Mouse (Mus musculus) cerebellum, adult 2 months (tissue): ENCODE data around the gene Gprc5d. TPM values are rescaled to one million over a fixed set of nuclear protein-coding genes. Genes with fewer than 3 reads are reported as not detected.

Source experiments
- DNase-seq, 2 experiments: peaks; one replicate each; pipeline ENCODE4 v3.0.0; 2021
- H3K27ac ChIP-seq: fragments of 200-500 bp; 2 replicates; pipeline ENCODE4 v1.5.1; 2012; ENCODE audit warnings: low read length, control low read depth, inconsistent platforms; ENCODE audit not compliant: insufficient read depth
- H3K27me3 ChIP-seq: fragments of 200-500 bp; 2 replicates; pipeline ENCODE4 v1.6.1; 2012; ENCODE audit warnings: inconsistent platforms, mild to moderate bottlenecking, low read length, moderate library complexity; ENCODE audit not compliant: control insufficient read depth, insufficient read depth
- H3K4me1 ChIP-seq: fragments of 200-500 bp; 2 replicates; pipeline ENCODE4 v1.6.1; 2011; ENCODE audit warnings: low read length; ENCODE audit not compliant: control insufficient read depth, insufficient read depth
- H3K4me3 ChIP-seq: fragments of 200-500 bp; replicated peaks from 2 replicates; pipeline ENCODE3; 2011; ENCODE audit warnings: mild to moderate bottlenecking, low read depth, low read length, control low read depth; ENCODE audit not compliant: insufficient read depth
- CTCF ChIP-seq: fragments of 200-500 bp; IDR thresholded peaks from 2 replicates; pipeline ENCODE4 v1.5.1; 2011; ENCODE audit warnings: low read depth, mild to moderate bottlenecking, control low read depth, low read length, moderate library complexity, borderline replicate concordance; ENCODE audit not compliant: insufficient read depth
- POLR2A ChIP-seq: fragments of 200-500 bp; IDR thresholded peaks from 2 replicates; pipeline ENCODE4 v1.6.1; 2011; ENCODE audit warnings: low read length, control low read depth, borderline replicate concordance; ENCODE audit not compliant: insufficient read depth
- WGBS: fragments of 180-500 bp; shearing (Covaris S2); methylation state at CpG from one replicate; pipeline ENCODE4 v1.1.7; 2018; 5-methylcytosine and 5-hydroxymethylcytosine counted together
- polyA plus RNA-seq: library from polyadenylated mRNA; depleted of rRNA; stranded (reverse); fragments of >200 nt; gene quantifications from 2 replicates; pipeline ENCODE4 v1.2.3, GENCODE M21; 2012

Gene Gprc5d
- polyA plus RNA-seq, 1 experiment, result 0.18 TPM

DNA sequence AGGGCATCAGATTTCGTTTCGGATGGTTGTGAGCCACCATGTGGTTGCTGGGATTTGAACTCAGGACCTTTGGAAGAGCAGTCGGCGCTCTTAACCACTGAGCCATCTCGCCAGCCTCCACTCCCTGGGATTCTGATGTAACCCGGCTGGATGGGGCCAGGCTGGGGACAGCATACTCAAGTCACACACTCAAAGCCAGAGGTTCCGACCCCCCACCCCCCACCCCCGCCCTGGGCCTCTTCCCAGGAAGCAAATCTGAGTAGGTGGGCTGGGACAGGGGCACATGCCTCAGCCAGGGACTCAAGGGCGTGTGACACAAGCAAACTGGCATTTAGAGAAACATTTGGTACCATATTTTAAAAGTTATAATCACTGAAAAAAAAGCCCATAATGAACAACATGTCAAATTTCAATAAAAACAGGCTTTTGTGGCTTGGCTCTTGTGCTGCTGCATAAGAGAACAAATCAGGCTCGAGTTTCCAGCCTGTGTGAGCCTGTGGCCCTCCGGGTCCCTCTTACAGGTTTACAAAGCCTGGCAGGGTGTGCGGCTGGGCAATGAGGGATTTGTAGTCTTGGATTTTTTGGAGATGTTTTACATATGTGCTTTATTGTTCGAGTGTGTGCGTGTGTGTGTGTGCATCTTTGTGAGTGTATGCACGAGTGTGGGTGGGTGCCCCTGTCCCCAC is 17.2 kb downstream of the Gprc5d start:
- 76% methylated on average over 15 of the region's 15 CpGs for WGBS
- Histone ChIP-seq H3K4me1 (no peaks in the 10 kb centered on the region), H3K4me3 (no peak overlapping the region), H3K27me3 (no peaks in the 10 kb centered on the region), H3K27ac (no peak overlapping the region)
- no peak for DNase-seq
- TF ChIP-seq CTCF (no peak), POLR2A (no peak)

DNA sequence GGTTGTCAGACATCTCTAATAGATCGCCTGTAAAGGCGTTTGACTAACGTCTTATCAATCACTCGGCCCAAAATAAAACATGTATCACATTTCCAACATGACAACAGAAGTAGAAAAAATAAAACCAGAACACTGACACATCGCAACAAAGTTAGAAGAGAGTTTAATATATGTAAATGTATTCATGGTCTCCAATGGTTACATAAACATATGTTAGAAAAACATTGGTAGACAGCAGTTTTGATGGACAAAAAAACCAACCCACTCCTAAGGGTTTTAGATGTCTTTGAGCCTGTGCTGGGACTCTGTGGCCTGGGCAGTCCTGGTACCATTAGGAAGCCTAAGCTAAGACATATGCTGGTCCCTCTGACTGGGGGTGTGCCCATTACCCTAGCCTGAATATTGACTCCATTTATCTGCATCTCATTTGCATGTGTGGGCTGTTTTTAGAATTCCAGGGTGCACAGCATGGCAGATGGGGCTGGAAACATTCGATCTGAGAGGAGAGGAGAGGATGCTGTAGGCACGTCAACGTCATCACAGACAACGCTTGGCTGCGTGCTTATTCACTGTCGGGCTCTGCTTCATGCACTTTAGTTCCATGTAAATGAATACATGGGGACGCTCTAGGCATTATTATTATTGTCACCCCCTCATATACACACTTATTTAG is 25.1 kb downstream of the Gprc5d start:
- Histone ChIP-seq H3K4me1 (no peaks in the 10 kb centered on the region), H3K27me3 (no peaks in the 10 kb centered on the region), H3K4me3 (no peak overlapping the region), H3K27ac (no peak overlapping the region)
- DNase-seq, result no peak
- no peak for TF ChIP-seq POLR2A
- TF ChIP-seq CTCF, result no peak
- WGBS, result 56% methylated on average over 12 of the region's 12 CpGs

DNA sequence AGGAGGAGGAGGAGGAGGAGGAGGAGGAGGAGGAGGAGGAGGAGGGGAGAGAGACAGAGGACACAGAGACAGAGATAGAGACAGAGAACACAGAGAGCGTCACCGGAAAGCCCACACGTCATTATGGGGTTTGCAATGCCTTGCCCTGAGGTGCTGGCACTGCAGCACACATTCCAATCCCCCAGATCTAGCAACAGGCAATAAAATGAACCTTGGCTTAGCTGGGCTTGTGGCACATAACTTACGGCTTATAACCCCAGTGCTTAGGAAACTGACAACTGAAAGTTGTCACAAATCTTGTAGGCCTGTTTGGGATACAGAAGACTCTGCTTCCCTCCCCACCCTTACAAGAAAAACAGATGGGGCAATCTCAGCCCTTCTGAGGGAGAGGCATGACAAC is 27.4 kb downstream of the Gprc5d start:
- no peaks in the 10 kb centered on the region for H3K4me1 ChIP-seq
- WGBS, result 68% methylated on average over 4 of the region's 4 CpGs
- no peak for TF ChIP-seq CTCF
- TF ChIP-seq POLR2A, result no peak
- H3K4me3 ChIP-seq, result no peak overlapping the region
- no peak for DNase-seq
- H3K27ac ChIP-seq, result no peak overlapping the region
- no peaks in the 10 kb centered on the region for H3K27me3 ChIP-seq

DNA sequence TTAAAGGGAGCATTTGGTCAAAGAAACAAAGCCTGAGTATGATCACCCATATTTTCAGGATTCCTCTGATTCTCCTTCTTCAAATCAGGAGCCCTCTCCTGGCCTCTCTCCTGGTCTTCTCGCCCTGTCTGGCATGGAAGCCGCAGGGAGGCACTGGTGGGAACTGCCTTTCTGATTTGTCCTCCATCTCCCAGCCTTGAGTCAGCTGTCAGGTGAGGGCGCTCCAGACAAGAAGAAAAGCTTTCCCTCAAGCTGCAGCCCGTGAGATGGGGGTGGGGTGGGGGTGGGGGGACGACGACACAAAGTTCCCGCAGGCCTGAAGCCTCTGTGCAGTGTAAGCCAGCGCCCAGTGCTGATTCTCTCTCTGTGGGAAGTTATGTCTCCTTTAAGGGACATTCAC is 28.3 kb downstream of the Gprc5d start:
- H3K27ac ChIP-seq, result no peak overlapping the region
- DNase-seq, result no peak
- TF ChIP-seq CTCF, result no peak
- no peak for TF ChIP-seq POLR2A
- 34% methylated on average over 8 of the region's 8 CpGs for WGBS
- H3K27me3 ChIP-seq, result no peaks in the 10 kb centered on the region
- no peak overlapping the region for H3K4me3 ChIP-seq
- H3K4me1 ChIP-seq, result no peaks in the 10 kb centered on the region

DNA sequence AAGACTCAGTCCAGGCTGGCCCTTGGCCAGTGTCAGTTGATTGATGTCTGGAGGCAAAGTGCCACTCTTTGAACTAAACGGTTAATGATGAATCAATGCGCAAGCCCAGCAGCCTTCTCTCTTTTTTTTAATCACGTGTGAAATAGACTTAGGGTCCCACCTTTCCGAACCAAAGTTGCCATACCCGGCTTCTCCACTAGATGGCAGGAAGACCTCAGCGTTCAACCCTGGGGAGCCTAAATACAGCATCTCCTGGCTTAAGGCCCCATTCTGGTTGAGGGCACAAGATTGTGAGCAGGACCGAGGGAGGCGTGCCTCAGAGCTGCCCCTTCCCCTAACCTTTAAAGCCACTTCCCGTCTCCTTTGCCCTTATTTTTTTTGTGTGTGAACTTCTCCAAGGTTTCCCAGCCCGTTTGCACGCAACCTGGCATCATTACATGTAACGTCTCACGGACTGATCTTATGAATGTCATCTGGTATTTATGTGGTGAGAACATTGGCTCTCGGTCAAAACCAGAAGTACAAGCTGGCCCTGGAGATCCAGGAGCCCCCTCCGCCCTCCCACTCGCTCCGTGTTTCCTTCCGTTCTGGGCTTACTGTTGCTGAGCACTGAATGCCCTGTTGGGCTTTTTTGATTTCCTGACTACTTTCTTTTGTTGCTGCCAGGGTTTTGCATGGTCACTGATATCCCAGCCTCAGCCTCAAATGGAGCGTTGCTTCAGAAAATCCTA is 30.2 kb downstream of the Gprc5d start:
- Histone ChIP-seq H3K27me3 (no peaks in the 10 kb centered on the region), H3K4me1 (no peaks in the 10 kb centered on the region), H3K4me3 (peak overlapping the region; percentile 48), H3K27ac (no peak overlapping the region)
- 7% methylated on average over 19 of the region's 19 CpGs for WGBS
- peak; percentile 55 to 76 for DNase-seq
- TF ChIP-seq CTCF (peak; percentile 90), POLR2A (no peak)

DNA sequence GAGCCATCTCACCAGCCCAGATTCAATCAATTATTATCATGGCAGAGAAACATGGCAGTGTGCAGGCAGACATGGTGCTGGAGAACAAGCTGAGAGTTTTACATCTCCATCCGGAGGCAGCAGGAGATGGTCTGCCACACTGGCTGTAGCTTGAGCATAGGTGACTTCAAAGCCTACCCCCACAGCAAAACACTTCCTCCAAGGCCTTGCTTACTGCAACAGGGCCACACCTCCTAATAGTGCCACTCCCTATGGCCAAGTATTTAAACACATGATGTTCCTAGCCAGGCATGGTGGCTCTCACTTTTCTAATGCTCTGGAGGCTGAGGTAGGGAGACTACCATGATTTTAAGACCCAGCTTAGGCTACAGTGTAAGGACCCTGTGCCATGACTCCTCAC is 32.4 kb downstream of the Gprc5d start:
- Histone ChIP-seq H3K27ac (no peak overlapping the region), H3K27me3 (no peaks in the 10 kb centered on the region), H3K4me3 (no peak overlapping the region), H3K4me1 (no peaks in the 10 kb centered on the region)
- DNase-seq, result no peak
- TF ChIP-seq CTCF (no peak), POLR2A (no peak)
- 86% methylated on average over 1 of the region's 1 CpGs for WGBS

DNA sequence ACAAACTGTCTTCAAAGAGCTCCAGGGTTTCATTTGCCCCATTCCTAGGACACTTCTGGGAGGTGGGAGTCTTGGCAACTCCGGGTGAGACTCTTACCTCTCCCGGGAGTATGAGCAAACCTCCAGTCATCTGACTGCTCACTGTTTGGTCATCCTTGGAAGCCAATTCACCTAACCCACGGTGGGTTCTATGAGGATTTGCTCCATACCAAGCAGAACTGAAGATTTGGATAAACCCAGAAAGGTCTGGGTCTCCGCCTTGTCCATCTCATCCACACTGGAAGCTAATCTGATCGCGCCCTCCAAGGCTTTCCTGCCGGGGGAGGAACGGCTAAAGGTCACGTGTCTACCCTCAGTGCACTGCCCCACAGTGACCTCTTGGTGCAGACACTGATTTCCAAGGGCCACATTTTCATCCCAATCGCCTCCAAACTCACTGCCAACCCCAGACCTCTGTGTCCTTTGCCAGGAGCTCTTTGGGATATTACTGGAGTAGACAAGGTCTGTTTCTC is 34.0 kb downstream of the Gprc5d start:
- H3K27me3 ChIP-seq, result no peaks in the 10 kb centered on the region
- TF ChIP-seq POLR2A (no peak), CTCF (no peak)
- no peak for DNase-seq
- no peak overlapping the region for H3K4me3 ChIP-seq
- H3K4me1 ChIP-seq, result no peaks in the 10 kb centered on the region
- no peak overlapping the region for H3K27ac ChIP-seq
- 69% methylated on average over 10 of the region's 10 CpGs for WGBS
